Comparison of ENCODE assay signal across 9 mouse cellular contexts in the genomic region with DNA sequence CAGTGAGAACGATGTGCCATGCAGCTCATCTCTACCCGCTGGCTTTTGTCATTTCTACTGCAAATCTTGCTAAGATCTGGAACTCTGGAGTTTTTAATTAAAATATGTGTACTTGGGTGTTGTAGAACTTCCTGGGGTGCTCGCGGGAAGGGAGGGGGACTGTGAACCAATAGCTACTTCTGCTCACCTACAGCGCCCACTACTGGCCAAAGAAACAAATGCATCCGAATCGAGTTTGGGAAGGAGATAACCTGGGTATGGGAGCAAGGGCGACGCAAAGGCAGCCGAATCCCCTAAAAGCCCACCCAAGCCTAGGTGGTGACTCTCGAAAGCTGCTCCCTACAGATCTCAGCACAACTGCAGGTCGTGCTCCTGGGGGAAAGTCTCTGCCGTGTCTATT.
DNase-seq lines count a peak whose midpoint lies in the region; ATAC-seq lines count a peak whose summit lies in the region.
"Had no signal": no experiment of that assay in that cellular context is flagged by ENCODE, and none has a peak within 500 bp of the region (broad histone marks: within the 10 kb centered on the region; RNA-seq: fewer than 3 reads in every experiment).

No protein-coding gene starts in this region.

- no peak overlapping the region for H3K27ac ChIP-seq in liver, embryonic 11.5 days (ENCODE audit: low read depth, low read length)
- H3K27ac ChIP-seq in midbrain, embryonic 12.5 days (replicated peaks): no peak overlapping the region

- no peaks in the 10 kb centered on the region for H3K36me3 ChIP-seq in liver, embryonic 11.5 days (ENCODE audit: control insufficient read depth, insufficient read depth, low read length)
- H3K36me3 ChIP-seq in midbrain, embryonic 12.5 days: no peaks in the 10 kb centered on the region

- WGBS in liver, embryonic 11.5 days: 34% methylated on average over 13 of the region's 13 CpGs
- 42% methylated on average over 13 of the region's 13 CpGs for WGBS in midbrain, embryonic 12.5 days

- H3K9me3 ChIP-seq in liver, embryonic 11.5 days (ENCODE audit: control insufficient read depth, low read length): no peaks in the 10 kb centered on the region
- no peaks in the 10 kb centered on the region for H3K9me3 ChIP-seq in midbrain, embryonic 12.5 days

- no peak for ATAC-seq in liver, embryonic 11.5 days (replicated peaks; ENCODE audit: low FRiP score)
- ATAC-seq in midbrain, embryonic 12.5 days (ENCODE audit: low FRiP score, low read depth): peak; percentile 25; the same call in 1 of the 2 replicates
- no peak for ATAC-seq in megakaryocyte, adult 5-6 weeks (ENCODE audit: poor library complexity, severe bottlenecking)
- ATAC-seq: Patski had no signal

- H3K27me3 ChIP-seq in liver, embryonic 11.5 days (replicated peaks; ENCODE audit: control insufficient read depth, insufficient read depth, low read length): no peaks in the 10 kb centered on the region
- H3K27me3 ChIP-seq in midbrain, embryonic 12.5 days: peaks cover 45% of the 10 kb centered on the region
- H3K27me3 ChIP-seq: Patski had no signal

- no peak overlapping the region for H3K9ac ChIP-seq in liver, embryonic 11.5 days (ENCODE audit: low read depth, low read length)
- no peak overlapping the region for H3K9ac ChIP-seq in midbrain, embryonic 12.5 days (replicated peaks)

- no peaks in the 10 kb centered on the region for H3K4me1 ChIP-seq in liver, embryonic 11.5 days (replicated peaks; ENCODE audit: control insufficient read depth, insufficient read depth, low read length)
- H3K4me1 ChIP-seq in midbrain, embryonic 12.5 days: peaks cover 10% of the 10 kb centered on the region

- H3K4me2 ChIP-seq in liver, embryonic 11.5 days: no peak overlapping the region
- no peak overlapping the region for H3K4me2 ChIP-seq in midbrain, embryonic 12.5 days (replicated peaks)

- peak; percentile 17 to 18 for DNase-seq in cerebellum, postnatal 36 days
- DNase-seq in cerebellum, adult 9-10 months: no peak
- peak; percentile 15 for DNase-seq in liver
- DNase-seq in liver, embryonic 11.5 days (ENCODE audit: low spot score): no peak
- DNase-seq in embryo, embryonic 9.5 days (ENCODE audit: extremely low spot score): peak; percentile 32
- no peak for DNase-seq in spleen, postnatal 4 days (ENCODE audit: low spot score in 2 of 2)

- H3K4me3 ChIP-seq in liver, embryonic 11.5 days (ENCODE audit: low read depth, low read length): no peak overlapping the region
- H3K4me3 ChIP-seq in midbrain, embryonic 12.5 days: no peak overlapping the region

Comparison
In these comparisons a context has a peak if more than half of its experiments do, and no peak if none do; other contexts are left out.
1. DNase-seq: peak in cerebellum, postnatal 36 days (2 of 2), liver (single experiment) and embryo, embryonic 9.5 days (single experiment); none in cerebellum, adult 9-10 months (single experiment), liver, embryonic 11.5 days (single experiment) and spleen, postnatal 4 days (0 of 2).